Mouse (Mus musculus) brain, embryonic 14.5 days (tissue): ENCODE measurements at regions not wholly inside any gene's neighbourhood (a gene's known extent, or its start where the extent isn't known, plus 50 kb on each side); places are given as distances from the start of the nearest gene placed in this dataset.

Source experiments
- CTCF ChIP-seq: fragments of 200-500 bp; IDR thresholded peaks from 2 replicates; pipeline ENCODE4 v1.5.1; 2012; ENCODE audit warnings: inconsistent platforms, mild to moderate bottlenecking, moderate library complexity, borderline replicate concordance; ENCODE audit not compliant: insufficient read depth, insufficient read length; ENCODE audit errors: extremely low read depth
- POLR2A ChIP-seq: fragments of 200-500 bp; IDR thresholded peaks from 2 replicates; pipeline ENCODE4 v1.6.1; 2012; ENCODE audit warnings: mild to moderate bottlenecking, inconsistent platforms, borderline replicate concordance; ENCODE audit not compliant: poor library complexity, insufficient read depth, insufficient read length, severe bottlenecking; ENCODE audit errors: extremely low read depth

DNA sequence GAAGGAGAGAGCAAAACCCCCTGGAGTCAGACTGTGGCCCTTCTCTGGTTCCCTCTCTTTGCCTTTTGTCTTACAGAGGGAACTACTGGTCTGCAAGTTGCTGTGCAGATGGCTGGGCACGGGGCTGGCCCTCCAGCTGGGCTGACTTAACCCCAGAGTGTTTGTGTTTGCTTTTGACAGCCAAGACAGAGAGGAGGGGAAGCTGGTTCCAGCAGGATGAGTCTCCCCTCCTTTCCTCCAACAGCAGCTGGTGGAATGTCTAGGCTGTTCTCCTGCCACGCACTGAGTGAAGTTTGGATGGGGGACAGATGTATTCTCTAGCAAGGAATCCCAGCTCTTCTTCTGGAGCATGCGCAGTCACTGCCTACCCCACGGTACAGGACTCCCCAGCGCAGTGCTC lies 56.5 kb upstream of the Zfhx3 start:
- TF ChIP-seq POLR2A (no peak), CTCF (no peak)
